Mouse (Mus musculus): Measurements from ENCODE around the gene Adcy10. TPM values are rescaled to one million over a fixed set of nuclear protein-coding genes. Genes with fewer than 3 reads are reported as not detected.

Adcy10 gene
- under 1 TPM; 0.41 to 0.71 TPM for total RNA-seq (2021)

- intact Hi-C loops (cut with DNase I) = no loop called here
- no peak for DNase-seq (ENCODE audit: low spot score in 2 of 2)
These were observed at the start of gene Adcy10 for GRCm38 (mm10) chr1:165484688-165485233. TSS of gene Adcy10 (plus strand) at chr1:165485183.

GRCm38 (mm10) chr1:165438289-165439021 is 46.5 kb upstream of the Adcy10 start:
- no peak for DNase-seq (ENCODE audit: low spot score in 2 of 2)
- intact Hi-C loops (cut with DNase I) = no loop called here

GRCm38 (mm10) chr1:165440788-165441187 is 44.2 kb upstream of the Adcy10 start:
- DNase-seq (ENCODE audit: low spot score in 2 of 2) = no peak
- intact Hi-C loops (cut with DNase I) = no loop called here

GRCm38 (mm10) chr1:165441201-165441600 is 43.8 kb upstream of the Adcy10 start:
- DNase-seq (ENCODE audit: low spot score in 2 of 2) = no peak
- intact Hi-C loops (cut with DNase I) = no loop called here

GRCm38 (mm10) chr1:165441719-165442118 is 43.3 kb upstream of the Adcy10 start:
- intact Hi-C loops (cut with DNase I) = no loop called here
- no peak for DNase-seq (ENCODE audit: low spot score in 2 of 2)

- intact Hi-C loops (cut with DNase I) = loop anchor here (5.0 kb wide), 2 partner anchors 117 to 212 kb away; no protein-coding TSS in a partner anchor
- DNase-seq (ENCODE audit: low spot score in 2 of 2) = no peak
These were observed 25.9 kb upstream of the Adcy10 start for GRCm38 (mm10) chr1:165459041-165459502.

GRCm38 (mm10) chr1:165459503-165460181 is 25.3 kb upstream of the Adcy10 start:
- intact Hi-C loops (cut with DNase I) = loop anchor here (2.0 to 5.0 kb wide), 5 partner anchors 98 to 222 kb away; partner anchors contain the start of genes Mpzl1 and Tiprl
- peak; percentile 39 to 46 for DNase-seq (ENCODE audit: low spot score in 2 of 2)

- peak; percentile 98 to 99 for DNase-seq (ENCODE audit: low spot score in 2 of 2)
- intact Hi-C loops (cut with DNase I) = loop anchor here (2.0 to 5.0 kb wide), 3 partner anchors 97 to 223 kb away; partner anchors contain the start of genes Mpzl1 and Tiprl
These were observed 24.6 kb upstream of the Adcy10 start, which contains the start of the genes Dcaf6 and Mpc2 for GRCm38 (mm10) chr1:165460360-165460800. TSS of gene Dcaf6 (minus strand) at chr1:165460475. TSS of gene Mpc2 (plus strand) at chr1:165460637.

- intact Hi-C loops (cut with DNase I) = loop anchor here (2.0 to 5.0 kb wide), 3 partner anchors 96 to 224 kb away; partner anchors contain the start of genes Mpzl1 and Tiprl
- peak; percentile 99 to 100 for DNase-seq (ENCODE audit: low spot score in 2 of 2)
These were observed 24.1 kb upstream of the Adcy10 start for GRCm38 (mm10) chr1:165460801-165461377.

GRCm38 (mm10) chr1:165461681-165462080 is 23.3 kb upstream of the Adcy10 start:
- no peak for DNase-seq (ENCODE audit: low spot score in 2 of 2)

GRCm38 (mm10) chr1:165462861-165463260 is 22.1 kb upstream of the Adcy10 start:
- intact Hi-C loops (cut with DNase I) = loop anchor here (5.0 kb wide), 2 partner anchors 94 to 226 kb away; partner anchors contain the start of gene Tiprl
- DNase-seq (ENCODE audit: low spot score in 2 of 2) = no peak

More at GRCm38 (mm10) chr1:165461681-165462080, 23.3 kb upstream of the Adcy10 start:
- intact Hi-C loops (cut with DNase I) = loop anchor here (2.0 to 5.0 kb wide), 3 partner anchors 96 to 224 kb away; partner anchors contain the start of genes Mpzl1 and Tiprl

- no peak for DNase-seq (ENCODE audit: low spot score in 2 of 2)
- intact Hi-C loops (cut with DNase I) = loop anchor here (5.0 kb wide), 2 partner anchors 93 to 227 kb away; partner anchors contain the start of gene Tiprl
These were observed 20.4 kb upstream of the Adcy10 start for GRCm38 (mm10) chr1:165464574-165464973.

- intact Hi-C loops (cut with DNase I) = no loop called here
- DNase-seq (ENCODE audit: low spot score in 2 of 2) = no peak
These were observed 16.0 kb upstream of the Adcy10 start for GRCm38 (mm10) chr1:165468971-165469370.

GRCm38 (mm10) chr1:165469717-165470116 is 15.3 kb upstream of the Adcy10 start:
- intact Hi-C loops (cut with DNase I) = no loop called here
- DNase-seq (ENCODE audit: low spot score in 2 of 2) = no peak

- no peak for DNase-seq (ENCODE audit: low spot score in 2 of 2)
- intact Hi-C loops (cut with DNase I) = no loop called here
These were observed 13.5 kb upstream of the Adcy10 start for GRCm38 (mm10) chr1:165471490-165471889.

GRCm38 (mm10) chr1:165486108-165486507 is 1.1 kb downstream of the Adcy10 start:
- no peak for DNase-seq (ENCODE audit: low spot score in 2 of 2)
- intact Hi-C loops (cut with DNase I) = no loop called here

- DNase-seq (ENCODE audit: low spot score in 2 of 2) = no peak
- intact Hi-C loops (cut with DNase I) = no loop called here
These were observed 4.2 kb downstream of the Adcy10 start for GRCm38 (mm10) chr1:165489197-165489596.

- intact Hi-C loops (cut with DNase I) = no loop called here
- DNase-seq (ENCODE audit: low spot score in 2 of 2) = no peak
These were observed 13.9 kb downstream of the Adcy10 start for GRCm38 (mm10) chr1:165498856-165499255.

- DNase-seq (ENCODE audit: low spot score in 2 of 2) = no peak
- intact Hi-C loops (cut with DNase I) = no loop called here
These were observed 18.5 kb downstream of the Adcy10 start for GRCm38 (mm10) chr1:165503307-165504024.

Measured in left cerebral cortex, postnatal 25 days (tissue).